Mouse (Mus musculus) liver, postnatal 0 days (tissue): Measurements from ENCODE around the gene Hunk. TPM values are rescaled to one million over a fixed set of nuclear protein-coding genes. Genes with fewer than 3 reads are reported as not detected.

Source experiments
- ATAC-seq: fragments of 200-750 bp; cut with Nextera tagmentation; 2 replicates; pipeline ENCODE4 v1.8.0; 2017; ENCODE audit warnings: mild to moderate bottlenecking, moderate library complexity
- DNase-seq: peaks from one replicate; pipeline ENCODE4 v3.0.0-alpha.2; 2016
- H3K27ac ChIP-seq: fragments of 300-500 bp; sonication (generic); 2 replicates; pipeline ENCODE4 v1.5.1; 2014; ENCODE audit warnings: antibody characterized with exemption, moderate library complexity, mild to moderate bottlenecking, low read depth
- H3K27me3 ChIP-seq: fragments of 300-500 bp; sonication (generic); 2 replicates; pipeline ENCODE4 v1.6.1; 2014; ENCODE audit warnings: low read length, control low read depth, mixed read lengths; ENCODE audit not compliant: insufficient read depth
- H3K36me3 ChIP-seq: fragments of 300-500 bp; sonication (generic); replicated peaks from 2 replicates; pipeline ENCODE4 v1.6.1; 2014; ENCODE audit warnings: mild to moderate bottlenecking, control low read depth, low read length, moderate library complexity, mixed read lengths; ENCODE audit not compliant: insufficient read depth
- H3K4me1 ChIP-seq: fragments of 300-500 bp; sonication (generic); 2 replicates; pipeline ENCODE4 v1.6.1; 2014; ENCODE audit warnings: antibody characterized with exemption, mild to moderate bottlenecking, control low read depth; ENCODE audit not compliant: insufficient read depth
- H3K4me2 ChIP-seq: fragments of 300-500 bp; sonication (generic); 2 replicates; pipeline ENCODE4 v1.6.1; 2014; ENCODE audit warnings: low read depth, mild to moderate bottlenecking, low read length, moderate library complexity, mixed read lengths
- H3K4me3 ChIP-seq: fragments of 300-500 bp; sonication (generic); 2 replicates; pipeline ENCODE4 v1.5.1; 2014; ENCODE audit warnings: low read depth, low read length
- H3K9ac ChIP-seq: fragments of 300-500 bp; sonication (generic); replicated peaks from 2 replicates; pipeline ENCODE4 v1.6.1; 2014; ENCODE audit warnings: mild to moderate bottlenecking, moderate library complexity
- H3K9me3 ChIP-seq: fragments of 300-500 bp; sonication (generic); 2 replicates; pipeline ENCODE4 v1.6.1; 2016; ENCODE audit warnings: mild to moderate bottlenecking, control low read depth, low read length, mixed read lengths
- CTCF ChIP-seq: sonication (generic); IDR thresholded peaks from 2 replicates; pipeline ENCODE4 v1.5.1; 2016; ENCODE audit warnings: antibody characterized with exemption, low read depth
- EP300 ChIP-seq: IDR thresholded peaks from 2 replicates; pipeline ENCODE4 v1.6.1; 2016; ENCODE audit warnings: antibody characterized with exemption, low read depth, mild to moderate bottlenecking
- WGBS: fragments of 180-500 bp; shearing (Covaris S2); extraction: QIAGEN DNeasy Blood & Tissue Kit; methylation state at CpG from one replicate; pipeline ENCODE4 v1.1.7; 2014; ENCODE audit not compliant: insufficient replicate concordance; 5-methylcytosine and 5-hydroxymethylcytosine counted together
- polyA plus RNA-seq: library from polyadenylated mRNA; unstranded; fragments of >200 nt; fragmentation: Nextera tagmentation; extraction: Ambion mirVana; gene quantifications from 2 replicates; pipeline ENCODE4 v1.2.1, GENCODE M21; 2015

The Hunk gene
- polyA plus RNA-seq, 1 experiment from 2014 or later: 1.1 TPM

DNA sequence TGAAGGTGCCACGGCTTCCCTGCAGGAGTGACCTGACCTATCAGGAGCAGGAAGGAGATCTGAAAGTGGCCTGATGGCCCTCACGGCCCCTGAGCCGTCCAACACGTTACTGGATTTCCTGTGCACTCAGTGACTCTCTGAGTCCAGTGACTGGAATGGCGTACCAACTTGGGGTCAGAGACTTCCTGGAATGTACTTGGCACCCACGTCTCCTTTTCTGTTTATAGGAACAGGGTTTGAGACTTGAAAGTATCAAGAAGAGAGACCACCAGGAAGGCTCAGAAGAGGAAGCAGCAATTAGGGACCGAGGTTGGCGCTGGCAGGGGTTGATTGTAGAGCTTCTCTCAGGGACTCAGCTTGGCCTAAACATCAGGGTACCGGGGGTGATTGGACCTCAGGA, 131.2 kb downstream of the Hunk start:
- Histone ChIP-seq H3K4me3 (no peak overlapping the region), H3K27ac (no peak overlapping the region), H3K27me3 (0 out of 2 replicates have a peak, but pooled peaks cover 2% of the 10 kb centered on the region), H3K9me3 (no peaks in the 10 kb centered on the region), H3K4me1 (no peaks in the 10 kb centered on the region), H3K4me2 (no peak overlapping the region), H3K9ac (no peak overlapping the region), H3K36me3 (no peaks in the 10 kb centered on the region)
- WGBS: 38% methylated on average over 9 of the region's 9 CpGs
- ATAC-seq (no peak), DNase-seq (no peak)
- TF ChIP-seq EP300 (no peak), CTCF (no peak)

DNA sequence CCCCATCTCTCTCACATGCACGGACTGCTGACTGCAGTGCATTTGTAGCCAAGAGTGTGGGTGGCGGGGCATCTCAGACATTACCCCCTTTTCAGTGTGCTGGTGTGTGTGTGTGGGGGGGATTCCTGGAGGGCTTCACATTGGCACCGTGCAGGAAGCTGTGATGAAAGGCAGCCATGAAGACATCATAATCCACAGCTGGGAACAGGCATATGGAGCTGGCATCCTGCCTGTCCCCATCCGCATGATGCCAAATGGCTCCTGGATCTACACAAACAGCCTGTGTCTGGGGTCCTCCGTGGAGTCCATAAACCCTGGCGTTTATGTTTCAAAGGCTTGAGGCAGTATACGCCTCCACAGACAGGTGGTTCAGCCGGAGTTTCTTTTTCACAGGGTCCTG, 132.4 kb downstream of the Hunk start:
- no peaks in the 10 kb centered on the region for H3K36me3 ChIP-seq
- no peaks in the 10 kb centered on the region for H3K9me3 ChIP-seq
- no peak overlapping the region for H3K9ac ChIP-seq
- H3K27ac ChIP-seq: no peak overlapping the region
- ATAC-seq (no peak), DNase-seq (no peak)
- 78% methylated on average over 8 of the region's 8 CpGs for WGBS
- H3K27me3 ChIP-seq: 0 out of 2 replicates have a peak, but pooled peaks cover 2% of the 10 kb centered on the region
- H3K4me1 ChIP-seq: no peaks in the 10 kb centered on the region
- no peak overlapping the region for H3K4me3 ChIP-seq
- no peak for TF ChIP-seq EP300
- no peak for TF ChIP-seq CTCF
- no peak overlapping the region for H3K4me2 ChIP-seq

DNA sequence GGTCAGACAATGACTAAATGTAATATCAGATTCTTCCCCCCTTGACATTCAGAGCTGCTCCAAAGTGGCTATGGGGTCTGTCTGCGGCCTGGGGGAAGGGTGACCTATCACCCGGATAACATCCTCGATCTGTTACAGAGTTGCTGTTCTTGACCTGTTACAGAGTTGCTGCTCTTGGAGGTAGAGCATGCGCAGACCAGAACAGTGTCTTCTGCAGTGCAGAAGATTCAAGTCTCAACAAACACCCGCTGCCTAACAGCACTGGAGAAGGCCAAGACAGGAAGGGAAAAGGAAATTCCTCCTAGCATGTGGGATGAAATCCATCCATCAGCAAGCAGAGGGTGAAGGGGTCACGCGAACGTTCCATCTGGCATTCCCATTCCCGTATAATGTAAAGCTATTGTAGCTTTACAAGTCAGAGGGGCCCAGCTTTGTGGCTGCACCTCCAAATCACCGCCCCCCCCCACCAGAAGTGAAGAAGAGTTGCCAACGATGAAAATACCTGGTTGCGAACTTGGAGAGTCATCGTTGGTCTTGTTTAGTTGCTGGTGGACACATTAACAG, 133.0 kb downstream of the Hunk start:
- 74% methylated on average over 13 of the region's 13 CpGs for WGBS
- no peaks in the 10 kb centered on the region for H3K36me3 ChIP-seq

DNA sequence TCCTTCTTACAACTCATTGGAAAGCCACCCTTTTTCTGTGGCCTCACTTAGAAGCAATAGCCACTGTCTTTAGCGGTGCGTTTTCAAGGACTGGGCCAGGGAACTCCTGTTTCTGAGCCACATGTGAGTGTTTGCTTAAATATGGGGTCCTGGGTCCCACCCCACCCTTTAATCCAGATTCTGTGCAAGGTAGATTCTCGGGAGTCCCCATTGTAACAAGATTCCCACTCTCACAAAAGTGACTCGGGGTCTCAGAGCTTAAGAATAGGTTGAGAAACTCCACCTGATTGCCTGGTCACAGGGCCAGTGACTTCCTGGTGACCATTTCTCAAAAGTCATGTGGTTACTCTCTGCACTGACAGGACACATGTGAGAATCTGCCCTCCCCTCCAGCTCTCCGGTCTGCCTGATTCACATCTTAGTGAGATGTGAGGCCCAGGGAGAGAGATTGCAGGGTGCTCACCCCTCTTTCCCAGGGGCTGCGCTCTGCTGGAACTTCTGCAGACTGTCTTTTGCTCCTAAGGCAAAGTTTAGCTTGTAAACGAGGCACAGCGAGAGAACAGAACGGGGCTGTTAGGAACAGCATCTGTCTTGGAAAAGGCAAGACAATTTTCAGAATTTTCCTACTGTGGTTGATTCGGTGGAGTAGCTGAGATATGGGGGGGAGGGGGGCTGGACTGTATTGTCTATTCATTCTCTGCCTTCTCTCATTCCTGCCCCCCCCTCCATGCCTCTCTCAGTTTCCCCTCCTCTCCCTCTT, 135.6 kb downstream of the Hunk start:
- H3K36me3 ChIP-seq: no peaks in the 10 kb centered on the region
- TF ChIP-seq CTCF (no peak), EP300 (no peak)
- 30% methylated on average over 10 of the region's 10 CpGs for WGBS

More for the DNA sequence above, 133.0 kb downstream of the Hunk start:
- no peak for ATAC-seq
- 0 out of 2 replicates have a peak, but pooled peaks cover 2% of the 10 kb centered on the region for H3K27me3 ChIP-seq
- no peak for DNase-seq
- H3K4me2 ChIP-seq: no peak overlapping the region
- H3K4me3 ChIP-seq: no peak overlapping the region
- TF ChIP-seq EP300 (no peak), CTCF (no peak)
- H3K9ac ChIP-seq: no peak overlapping the region
- no peaks in the 10 kb centered on the region for H3K4me1 ChIP-seq
- no peak overlapping the region for H3K27ac ChIP-seq
- H3K9me3 ChIP-seq: no peaks in the 10 kb centered on the region

DNA sequence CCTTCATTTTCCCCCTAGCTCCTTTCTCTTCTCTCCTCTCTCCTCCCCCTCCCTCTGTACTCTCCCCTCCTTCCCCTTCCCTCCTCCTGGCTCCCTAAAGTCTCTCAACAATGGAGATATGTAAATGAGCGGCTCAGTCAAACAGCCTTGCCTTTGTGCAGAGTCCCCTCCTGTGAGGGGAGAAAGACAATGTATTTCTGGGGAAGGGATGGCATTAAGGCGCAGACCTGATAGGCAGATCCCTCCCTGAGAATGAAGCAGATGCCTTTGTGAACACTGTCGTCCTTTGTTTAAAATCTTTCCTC, 136.1 kb downstream of the Hunk start:
- H3K27me3 ChIP-seq: 0 out of 2 replicates have a peak, but pooled peaks cover 2% of the 10 kb centered on the region
- no peak overlapping the region for H3K4me3 ChIP-seq
- TF ChIP-seq CTCF (no peak), EP300 (no peak)
- H3K4me2 ChIP-seq: no peak overlapping the region
- no peaks in the 10 kb centered on the region for H3K4me1 ChIP-seq
- no peak for ATAC-seq
- H3K9me3 ChIP-seq: no peaks in the 10 kb centered on the region
- no peak overlapping the region for H3K27ac ChIP-seq
- no peak overlapping the region for H3K9ac ChIP-seq
- no peak for DNase-seq
- no peaks in the 10 kb centered on the region for H3K36me3 ChIP-seq
- 52% methylated on average over 3 of the region's 3 CpGs for WGBS

More for the DNA sequence above, 135.6 kb downstream of the Hunk start:
- H3K4me3 ChIP-seq: no peak overlapping the region
- H3K4me2 ChIP-seq: no peak overlapping the region
- DNase-seq: no peak
- H3K9me3 ChIP-seq: no peaks in the 10 kb centered on the region
- no peaks in the 10 kb centered on the region for H3K4me1 ChIP-seq
- no peak overlapping the region for H3K27ac ChIP-seq
- ATAC-seq: no peak
- no peak overlapping the region for H3K9ac ChIP-seq
- H3K27me3 ChIP-seq: 0 out of 2 replicates have a peak, but pooled peaks cover 2% of the 10 kb centered on the region

DNA sequence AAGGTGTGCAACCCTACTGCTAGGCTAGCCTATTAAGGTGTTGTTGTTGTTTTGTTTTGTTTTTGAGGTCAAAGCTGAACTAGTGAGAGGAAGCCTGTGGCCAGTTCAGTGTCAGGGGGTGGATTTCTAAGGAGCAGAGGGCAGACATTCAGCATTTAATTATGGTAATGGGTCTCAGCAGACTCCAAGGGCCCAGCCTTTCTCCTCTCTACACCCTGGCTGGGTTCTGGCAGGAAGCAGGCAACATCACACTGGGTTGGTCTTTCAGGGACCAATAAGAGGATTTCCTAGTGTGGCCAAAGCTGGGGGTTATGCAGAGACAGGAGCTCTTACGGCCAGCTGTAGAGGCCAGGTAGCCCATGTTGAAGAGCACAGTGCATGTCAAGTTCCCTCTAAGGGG, 136.8 kb downstream of the Hunk start:
- Histone ChIP-seq H3K4me3 (no peak overlapping the region), H3K9ac (no peak overlapping the region), H3K9me3 (no peaks in the 10 kb centered on the region), H3K27me3 (0 out of 2 replicates have a peak, but pooled peaks cover 2% of the 10 kb centered on the region), H3K27ac (no peak overlapping the region), H3K4me1 (no peaks in the 10 kb centered on the region), H3K4me2 (no peak overlapping the region), H3K36me3 (no peaks in the 10 kb centered on the region)
- TF ChIP-seq EP300: no peak
- TF ChIP-seq CTCF: no peak
- WGBS: 50% methylated on average over 1 of the region's 1 CpGs
- DNase-seq (no peak), ATAC-seq (no peak)
